Mouse (Mus musculus): ENCODE data around the gene Dirc2. TPM values are rescaled to one million over a fixed set of nuclear protein-coding genes. Genes with fewer than 3 reads are reported as not detected.

The Dirc2 gene
- polyA plus RNA-seq, 1 experiment from 2014 or later = 16.7 TPM

GRCm38 (mm10) chr16:35717761-35718160 is 51.4 kb downstream of the Dirc2 start:
- no peaks in the 10 kb centered on the region for H3K27me3 ChIP-seq (ENCODE audit: control insufficient read depth, insufficient read depth, low read length)
- no peaks in the 10 kb centered on the region for H3K4me1 ChIP-seq (ENCODE audit: control insufficient read depth, insufficient read depth, low read length)
- no peak overlapping the region for H3K4me2 ChIP-seq (replicated peaks; ENCODE audit: low read depth, low read length)
- H3K4me3 ChIP-seq (ENCODE audit: low read depth, low read length) = no peak overlapping the region
- ATAC-seq (ENCODE audit: insufficient number of reproducible peaks, insufficient read depth, low FRiP score, low read depth) = no peak
- WGBS = 77% methylated on average over 5 of the region's 5 CpGs
- 0 out of 2 replicates have a peak, but pooled peaks cover 3% of the 10 kb centered on the region for H3K36me3 ChIP-seq (ENCODE audit: control insufficient read depth, insufficient read depth, low read length)
- no peaks in the 10 kb centered on the region for H3K9me3 ChIP-seq (ENCODE audit: control insufficient read depth, low read depth, low read length)
- no peak overlapping the region for H3K9ac ChIP-seq (replicated peaks; ENCODE audit: low read depth, low read length)
- H3K27ac ChIP-seq (ENCODE audit: low read length) = no peak overlapping the region

- no peaks in the 10 kb centered on the region for H3K9me3 ChIP-seq (ENCODE audit: control insufficient read depth, low read depth, low read length)
- no peak for ATAC-seq (ENCODE audit: insufficient number of reproducible peaks, insufficient read depth, low FRiP score, low read depth)
These were observed 52.9 kb downstream of the Dirc2 start for GRCm38 (mm10) chr16:35716257-35716656.

DNA sequence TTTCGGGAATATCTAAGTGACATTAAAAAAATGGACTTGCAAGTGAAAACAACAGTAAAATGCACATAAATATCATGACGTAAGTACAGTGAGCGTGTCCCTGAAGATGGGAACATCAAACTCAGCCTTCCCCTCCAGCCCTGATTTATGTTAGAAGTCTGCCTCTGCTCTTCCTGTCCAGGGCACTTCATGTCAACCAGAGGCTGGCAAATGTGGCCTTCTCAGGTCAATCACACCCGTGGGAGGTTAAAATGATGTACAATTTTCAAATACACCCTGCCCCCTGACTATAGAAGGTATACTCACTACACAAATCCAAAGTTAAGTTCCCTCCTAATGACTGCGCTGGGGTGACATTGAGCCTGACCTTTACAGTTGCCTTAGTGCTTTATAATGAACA is 53.4 kb downstream of the Dirc2 start:
- Histone ChIP-seq H3K4me2 (replicated peaks; ENCODE audit: low read depth, low read length) (no peak overlapping the region), H3K9ac (replicated peaks; ENCODE audit: low read depth, low read length) (no peak overlapping the region), H3K36me3 (ENCODE audit: control insufficient read depth, insufficient read depth, low read length) (0 out of 2 replicates have a peak, but pooled peaks cover 3% of the 10 kb centered on the region), H3K27ac (ENCODE audit: low read length) (no peak overlapping the region), H3K27me3 (ENCODE audit: control insufficient read depth, insufficient read depth, low read length) (no peaks in the 10 kb centered on the region), H3K4me1 (ENCODE audit: control insufficient read depth, insufficient read depth, low read length) (no peaks in the 10 kb centered on the region; the same call in 1 of the 2 replicates), H3K4me3 (ENCODE audit: low read depth, low read length) (no peak overlapping the region), H3K9me3 (ENCODE audit: control insufficient read depth, low read depth, low read length) (no peaks in the 10 kb centered on the region)
- ATAC-seq (ENCODE audit: insufficient number of reproducible peaks, insufficient read depth, low FRiP score, low read depth) = no peak
- 74% methylated on average over 5 of the region's 5 CpGs for WGBS

More at GRCm38 (mm10) chr16:35716257-35716656, 52.9 kb downstream of the Dirc2 start:
- Histone ChIP-seq H3K4me3 (ENCODE audit: low read depth, low read length) (no peak overlapping the region), H3K4me2 (replicated peaks; ENCODE audit: low read depth, low read length) (no peak overlapping the region), H3K9ac (replicated peaks; ENCODE audit: low read depth, low read length) (no peak overlapping the region), H3K36me3 (ENCODE audit: control insufficient read depth, insufficient read depth, low read length) (0 out of 2 replicates have a peak, but pooled peaks cover 3% of the 10 kb centered on the region), H3K27me3 (ENCODE audit: control insufficient read depth, insufficient read depth, low read length) (no peaks in the 10 kb centered on the region), H3K4me1 (ENCODE audit: control insufficient read depth, insufficient read depth, low read length) (no peaks in the 10 kb centered on the region), H3K27ac (ENCODE audit: low read length) (no peak overlapping the region)
- WGBS = 86% methylated on average over 3 of the region's 3 CpGs

DNA sequence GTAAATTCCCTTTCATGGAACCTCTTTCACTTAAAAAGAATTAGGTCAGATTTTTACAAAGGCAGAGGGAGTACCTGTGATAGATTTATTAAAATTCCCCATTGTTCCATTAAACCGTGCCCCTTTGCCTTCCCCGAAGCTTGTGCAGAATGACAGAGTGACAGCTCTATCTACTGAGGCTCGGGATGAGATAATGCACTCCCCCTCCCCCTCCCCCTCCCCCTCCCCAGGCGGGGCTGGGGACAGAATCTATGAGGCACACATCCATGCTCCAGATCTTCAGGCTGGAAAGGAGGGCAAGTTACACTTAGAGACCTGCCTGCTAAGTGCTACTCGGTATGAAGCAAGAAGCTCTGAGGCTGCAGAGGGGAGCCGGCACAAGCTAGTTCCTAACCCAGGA is 53.8 kb downstream of the Dirc2 start:
- no peaks in the 10 kb centered on the region for H3K9me3 ChIP-seq (ENCODE audit: control insufficient read depth, low read depth, low read length)
- ATAC-seq (ENCODE audit: insufficient number of reproducible peaks, insufficient read depth, low FRiP score, low read depth) = no peak
- 52% methylated on average over 6 of the region's 6 CpGs for WGBS

GRCm38 (mm10) chr16:35714689-35715088 is 54.5 kb downstream of the Dirc2 start:
- Histone ChIP-seq H3K9me3 (ENCODE audit: control insufficient read depth, low read depth, low read length) (no peaks in the 10 kb centered on the region), H3K4me2 (replicated peaks; ENCODE audit: low read depth, low read length) (no peak overlapping the region), H3K36me3 (ENCODE audit: control insufficient read depth, insufficient read depth, low read length) (0 out of 2 replicates have a peak, but pooled peaks cover 3% of the 10 kb centered on the region), H3K9ac (replicated peaks; ENCODE audit: low read depth, low read length) (no peak overlapping the region), H3K4me1 (ENCODE audit: control insufficient read depth, insufficient read depth, low read length) (no peaks in the 10 kb centered on the region; the same call in 1 of the 2 replicates), H3K27ac (ENCODE audit: low read length) (no peak overlapping the region), H3K4me3 (ENCODE audit: low read depth, low read length) (no peak overlapping the region), H3K27me3 (ENCODE audit: control insufficient read depth, insufficient read depth, low read length) (no peaks in the 10 kb centered on the region)
- 74% methylated on average over 7 of the region's 7 CpGs for WGBS
- no peak for ATAC-seq (ENCODE audit: insufficient number of reproducible peaks, insufficient read depth, low FRiP score, low read depth)

More for the DNA sequence above, 53.8 kb downstream of the Dirc2 start:
- Histone ChIP-seq H3K36me3 (ENCODE audit: control insufficient read depth, insufficient read depth, low read length) (0 out of 2 replicates have a peak, but pooled peaks cover 3% of the 10 kb centered on the region), H3K27me3 (ENCODE audit: control insufficient read depth, insufficient read depth, low read length) (no peaks in the 10 kb centered on the region), H3K9ac (replicated peaks; ENCODE audit: low read depth, low read length) (no peak overlapping the region), H3K27ac (ENCODE audit: low read length) (no peak overlapping the region), H3K4me2 (replicated peaks; ENCODE audit: low read depth, low read length) (no peak overlapping the region), H3K4me1 (ENCODE audit: control insufficient read depth, insufficient read depth, low read length) (no peaks in the 10 kb centered on the region; the same call in 1 of the 2 replicates), H3K4me3 (ENCODE audit: low read depth, low read length) (no peak overlapping the region)

- ATAC-seq (ENCODE audit: insufficient number of reproducible peaks, insufficient read depth, low FRiP score, low read depth) = no peak
- no peaks in the 10 kb centered on the region for H3K9me3 ChIP-seq (ENCODE audit: control insufficient read depth, low read depth, low read length)
- H3K27ac ChIP-seq (ENCODE audit: low read length) = no peak overlapping the region
- no peak overlapping the region for H3K9ac ChIP-seq (replicated peaks; ENCODE audit: low read depth, low read length)
- no peaks in the 10 kb centered on the region for H3K27me3 ChIP-seq (ENCODE audit: control insufficient read depth, insufficient read depth, low read length)
- H3K4me1 ChIP-seq (ENCODE audit: control insufficient read depth, insufficient read depth, low read length) = no peaks in the 10 kb centered on the region; the same call in 1 of the 2 replicates
- H3K4me2 ChIP-seq (replicated peaks; ENCODE audit: low read depth, low read length) = no peak overlapping the region
- H3K4me3 ChIP-seq (ENCODE audit: low read depth, low read length) = no peak overlapping the region
- 0 out of 2 replicates have a peak, but pooled peaks cover under 1% of the 10 kb centered on the region for H3K36me3 ChIP-seq (ENCODE audit: control insufficient read depth, insufficient read depth, low read length)
- WGBS = 70% methylated on average over 7 of the region's 7 CpGs
These were observed 55.5 kb downstream of the Dirc2 start for GRCm38 (mm10) chr16:35713606-35714005.

- Histone ChIP-seq H3K4me2 (replicated peaks; ENCODE audit: low read depth, low read length) (no peak overlapping the region), H3K27me3 (ENCODE audit: control insufficient read depth, insufficient read depth, low read length) (no peaks in the 10 kb centered on the region), H3K4me3 (ENCODE audit: low read depth, low read length) (no peak overlapping the region), H3K27ac (ENCODE audit: low read length) (no peak overlapping the region), H3K4me1 (ENCODE audit: control insufficient read depth, insufficient read depth, low read length) (no peaks in the 10 kb centered on the region; the same call in 1 of the 2 replicates), H3K36me3 (ENCODE audit: control insufficient read depth, insufficient read depth, low read length) (no peaks in the 10 kb centered on the region), H3K9ac (replicated peaks; ENCODE audit: low read depth, low read length) (no peak overlapping the region), H3K9me3 (ENCODE audit: control insufficient read depth, low read depth, low read length) (no peaks in the 10 kb centered on the region)
- ATAC-seq (ENCODE audit: insufficient number of reproducible peaks, insufficient read depth, low FRiP score, low read depth) = no peak
- WGBS = 22% methylated on average over 7 of the region's 7 CpGs
These were observed 58.2 kb downstream of the Dirc2 start for GRCm38 (mm10) chr16:35711004-35711403.

DNA sequence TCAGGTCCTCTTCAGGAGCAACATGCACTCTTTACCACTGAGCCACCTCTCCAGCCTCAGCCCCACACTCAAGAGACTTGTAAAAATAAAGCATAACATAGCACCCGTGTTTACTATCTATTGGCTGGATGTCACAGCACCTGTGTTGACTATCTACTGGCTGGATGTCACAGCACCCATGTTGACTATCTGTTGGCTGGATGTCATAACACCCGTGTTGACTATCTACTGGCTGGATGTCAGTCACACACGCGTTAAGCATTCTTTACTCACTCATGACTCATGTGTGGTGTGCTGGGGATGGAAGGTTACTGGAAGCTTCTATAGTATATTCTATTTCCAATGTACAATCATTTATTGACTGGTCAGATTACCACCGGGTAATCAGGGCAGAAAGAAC is 62.2 kb downstream of the Dirc2 start:
- Histone ChIP-seq H3K27ac (ENCODE audit: low read length) (no peak overlapping the region), H3K36me3 (ENCODE audit: control insufficient read depth, insufficient read depth, low read length) (no peaks in the 10 kb centered on the region)
- WGBS = 87% methylated on average over 5 of the region's 5 CpGs

DNA sequence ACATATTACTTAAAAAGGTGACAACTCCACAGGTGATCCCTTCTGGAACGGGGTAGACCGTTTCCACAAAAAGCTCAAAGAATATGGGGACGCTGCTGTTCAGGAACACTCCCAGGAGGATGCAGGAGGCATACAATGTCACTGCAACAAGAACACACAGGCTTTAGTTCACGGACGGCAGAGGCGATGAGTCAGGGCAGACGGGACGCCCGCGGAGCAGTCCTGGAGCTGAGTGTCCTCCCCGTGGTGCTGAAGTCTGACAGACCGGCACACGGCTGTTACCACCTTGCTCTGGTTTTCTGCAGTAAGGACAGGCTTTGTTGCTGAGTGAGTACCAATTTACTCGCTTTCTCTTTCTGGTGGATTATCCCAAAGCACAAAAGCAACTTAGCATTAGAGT is 64.4 kb downstream of the Dirc2 start:
- H3K4me3 ChIP-seq (ENCODE audit: low read depth, low read length) = no peak overlapping the region
- H3K36me3 ChIP-seq (ENCODE audit: control insufficient read depth, insufficient read depth, low read length) = no peaks in the 10 kb centered on the region
- H3K9me3 ChIP-seq (ENCODE audit: control insufficient read depth, low read depth, low read length) = no peaks in the 10 kb centered on the region
- H3K27ac ChIP-seq (ENCODE audit: low read length) = no peak overlapping the region
- ATAC-seq (ENCODE audit: insufficient number of reproducible peaks, insufficient read depth, low FRiP score, low read depth) = no peak
- 84% methylated on average over 14 of the region's 14 CpGs for WGBS
- H3K9ac ChIP-seq (replicated peaks; ENCODE audit: low read depth, low read length) = no peak overlapping the region
- no peaks in the 10 kb centered on the region for H3K27me3 ChIP-seq (ENCODE audit: control insufficient read depth, insufficient read depth, low read length)
- no peaks in the 10 kb centered on the region for H3K4me1 ChIP-seq (ENCODE audit: control insufficient read depth, insufficient read depth, low read length)
- no peak overlapping the region for H3K4me2 ChIP-seq (replicated peaks; ENCODE audit: low read depth, low read length)

More for the DNA sequence above, 62.2 kb downstream of the Dirc2 start:
- no peak overlapping the region for H3K4me3 ChIP-seq (ENCODE audit: low read depth, low read length)
- H3K9me3 ChIP-seq (ENCODE audit: control insufficient read depth, low read depth, low read length) = no peaks in the 10 kb centered on the region
- no peak overlapping the region for H3K9ac ChIP-seq (replicated peaks; ENCODE audit: low read depth, low read length)
- no peak overlapping the region for H3K4me2 ChIP-seq (replicated peaks; ENCODE audit: low read depth, low read length)
- no peaks in the 10 kb centered on the region for H3K27me3 ChIP-seq (ENCODE audit: control insufficient read depth, insufficient read depth, low read length)
- no peaks in the 10 kb centered on the region; the same call in 1 of the 2 replicates for H3K4me1 ChIP-seq (ENCODE audit: control insufficient read depth, insufficient read depth, low read length)
- ATAC-seq (ENCODE audit: insufficient number of reproducible peaks, insufficient read depth, low FRiP score, low read depth) = no peak
